In the genomic region with DNA sequence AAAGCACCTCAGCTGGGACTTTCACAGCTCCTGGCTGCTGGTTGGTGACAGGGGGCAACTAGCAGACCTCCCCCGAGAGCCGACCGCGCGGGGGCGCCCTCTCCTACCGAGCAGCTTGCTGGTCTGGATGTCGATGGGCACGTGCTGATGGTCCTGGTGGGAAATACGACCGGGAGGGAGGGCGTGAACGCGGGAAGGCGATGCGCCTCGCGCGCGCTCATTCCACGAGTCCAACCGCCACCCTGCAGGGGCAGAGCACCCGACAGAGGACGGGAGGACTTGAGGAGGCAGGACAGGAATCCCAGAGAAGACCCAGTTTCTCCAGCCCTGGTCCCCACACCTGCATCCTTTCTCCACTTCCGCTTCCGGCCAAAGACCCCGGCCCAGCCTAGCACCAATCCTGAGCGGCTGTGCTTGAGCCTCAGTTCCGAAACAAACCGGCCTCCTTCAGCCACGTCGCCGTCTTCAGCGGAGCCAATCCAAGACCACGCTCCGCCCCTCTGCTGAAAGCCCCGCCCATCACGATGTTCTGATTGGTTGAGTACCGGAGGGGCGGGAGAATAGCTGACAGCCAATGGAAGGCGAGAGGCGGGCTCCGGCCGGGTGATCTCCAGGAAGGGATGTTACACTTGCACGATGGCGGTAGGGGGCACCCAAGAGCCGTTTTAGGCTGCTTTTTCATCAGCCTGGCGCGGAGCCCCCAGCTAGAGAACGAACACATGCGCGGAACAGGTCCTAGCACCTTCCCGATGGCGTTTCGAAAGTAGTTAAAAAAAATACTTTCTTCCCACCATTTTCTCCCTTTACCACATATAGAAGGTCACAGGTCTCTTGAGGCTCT, we compare ENCODE assay signal across 8 mouse cellular contexts. TPM values are rescaled to one million over a fixed set of nuclear protein-coding genes. Genes with fewer than 3 reads are reported as not detected.
A peak's percentile ranks its signal among the peaks of the same experiment; 100 is the strongest.
DNase-seq lines count a peak whose midpoint lies in the region; ATAC-seq and TF ChIP-seq lines count a peak whose summit lies in the region.

A gene (minus strand): TSS at position 453 of the 841 bp plus-strand sequence.

- H3K9ac ChIP-seq in hindbrain, embryonic 13.5 days, result peak within 1 kb of the TSS; percentile 82

- peaks cover 13% of the 10 kb centered on the region for H3K4me1 ChIP-seq in hindbrain, embryonic 13.5 days (replicated peaks)

- POLR2A ChIA-PET in Patski (lab: Charles Lee), result interaction anchor here (0.9 to 1.0 kb wide), 2 partner anchors 21 to 45 kb away, joined by 3 read pairs; no protein-coding TSS in a partner anchor

- H3K27me3 ChIP-seq in Patski, result no peaks in the 10 kb centered on the region
- no peaks in the 10 kb centered on the region for H3K27me3 ChIP-seq in hindbrain, embryonic 13.5 days

- CTCF ChIA-PET in Patski (lab: Charles Lee), result interaction anchor here (0.7 to 3.8 kb wide), 8 partner anchors 13 to 62 kb away, joined by 3 to 17 read pairs (median 4); no protein-coding TSS in a partner anchor

- in situ Hi-C loops in Patski (cut with MboI; ENCODE audit: low pct_unique_long_range_greater_than_20kb), result loop anchor here (5.0 kb wide), 1 partner anchor 46 kb away; no protein-coding TSS in a partner anchor

- peak within 1 kb of the TSS; percentile 84 for H3K27ac ChIP-seq in hindbrain, embryonic 13.5 days

- H3K4me3 ChIP-seq in hindbrain, embryonic 13.5 days, result peak within 1 kb of the TSS; percentile 73

- H3K9me3 ChIP-seq in hindbrain, embryonic 13.5 days, result no peaks in the 10 kb centered on the region

- ATAC-seq in Patski, result peak; percentile 83
- ATAC-seq in hindbrain, embryonic 13.5 days (ENCODE audit: low FRiP score), result peak; percentile 98

- peaks cover 18% of the 10 kb centered on the region for H3K36me3 ChIP-seq in hindbrain, embryonic 13.5 days

- DNase-seq in Patski (ENCODE audit: low read depth, low spot score), result peak; percentile 94
- peak; percentile 99 to 100 for DNase-seq in cerebellum, postnatal 14 days
- peak; percentile 99 to 100 for DNase-seq in frontal cortex, postnatal 14 days (ENCODE audit: low spot score in 2 of 2)
- DNase-seq in layer of hippocampus, postnatal 25 days (ENCODE audit: extremely low spot score in 1 of 2, low spot score in 1 of 2), result peak; percentile 95 to 98
- peak; percentile 99 for DNase-seq in lung, postnatal 25 days (ENCODE audit: low spot score)
- peak; percentile 100 for DNase-seq in retina, embryonic 14.5 days (ENCODE audit: low spot score)
- peak; percentile 100 for DNase-seq in thymus, postnatal 4 days

- H3K4me2 ChIP-seq in hindbrain, embryonic 13.5 days, result peak within 1 kb of the TSS; percentile 82

- under 1% methylated on average over 55 of the region's 55 CpGs for WGBS in hindbrain, embryonic 13.5 days

- TF ChIP-seq CTCF in Patski (IDR thresholded peaks at IDR 0.05), result peak; percentile 96

RNA-seq across cellular contexts. Expression of the gene that starts here (rescaled TPM):
- polyA plus RNA-seq in Patski (2021), result 95.8 TPM
- 92.9 and 100 TPM in 2 replicates for polyA plus RNA-seq in hindbrain, embryonic 13.5 days (2015; fragmentation: Nextera tagmentation; extraction: Ambion mirVana)
- total RNA-seq in layer of hippocampus, postnatal 25 days (2021), result 10 to 100 TPM; 35.8 to 37.2 TPM

Comparison
In these comparisons a context has a peak if more than half of its experiments do, and no peak if none do; other contexts are left out.
1. Peak in every context shown above with its lines: DNase-seq, ATAC-seq, H3K4me3 ChIP-seq and H3K27ac ChIP-seq.